8 mouse cellular contexts compared by ENCODE assay signal in the genomic region with DNA sequence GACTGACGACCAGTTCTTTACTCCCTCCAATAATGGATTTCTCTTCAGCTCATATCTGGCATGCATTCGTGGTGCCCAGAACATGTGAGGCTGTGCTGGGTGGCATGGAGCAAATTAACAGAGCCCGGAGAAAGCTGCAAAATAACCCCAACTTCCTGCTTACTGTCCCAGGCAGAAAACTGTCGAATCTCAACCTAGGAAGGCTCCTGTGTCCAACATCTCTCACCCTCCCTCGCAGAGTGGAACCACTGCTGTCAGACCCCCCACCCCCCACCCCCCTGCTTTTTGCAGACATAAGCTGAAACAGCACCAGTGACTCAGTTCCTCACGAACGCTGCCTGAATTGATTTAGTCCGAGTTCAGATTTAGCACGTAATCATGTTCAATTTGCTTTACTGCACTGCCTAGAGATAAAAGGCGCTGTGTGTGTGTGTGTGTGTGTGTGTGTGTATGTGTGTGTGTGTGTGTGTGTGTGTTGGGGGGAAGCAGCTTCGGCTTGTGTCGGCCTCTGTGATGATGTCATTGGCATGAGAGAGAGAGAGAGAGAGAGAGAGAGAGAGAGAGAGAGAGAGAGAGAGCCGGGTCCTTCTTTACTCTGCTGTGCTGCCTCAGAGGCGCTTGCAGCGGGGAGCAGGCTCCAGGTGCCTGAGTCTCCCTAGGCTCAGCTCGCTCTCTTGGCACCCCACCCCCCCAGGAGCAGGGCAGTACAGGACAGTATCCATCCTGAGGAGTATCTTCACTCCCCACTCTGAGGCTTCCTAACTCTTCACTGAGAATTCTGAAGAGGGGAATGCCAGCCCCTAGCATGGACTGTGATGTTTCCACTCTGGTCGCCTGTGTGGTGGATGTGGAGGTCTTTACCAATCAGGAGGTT.
DNase-seq lines count a peak whose midpoint lies in the region; ATAC-seq and TF ChIP-seq lines count a peak whose summit lies in the region.

No protein-coding gene starts in this region.

- H3K4me1 ChIP-seq in heart, adult 2 months (ENCODE audit: control insufficient read depth, insufficient read depth, low read length): peaks cover 5% of the 10 kb centered on the region
- no peaks in the 10 kb centered on the region for H3K4me1 ChIP-seq in intestine, postnatal 0 days (replicated peaks; ENCODE audit: control insufficient read depth, insufficient read depth, low read length)
- 0 out of 2 replicates have a peak, but pooled peaks cover 10% of the 10 kb centered on the region for H3K4me1 ChIP-seq in midbrain, postnatal 0 days (ENCODE audit: insufficient read depth, low read length)

- peaks cover 1% of the 10 kb centered on the region; the same call in 1 of the 2 replicates for H3K36me3 ChIP-seq in heart, adult 2 months (ENCODE audit: control insufficient read depth, insufficient read depth, low read length)
- H3K36me3 ChIP-seq in intestine, postnatal 0 days (ENCODE audit: control insufficient read depth, insufficient read depth): no peaks in the 10 kb centered on the region
- H3K36me3 ChIP-seq in midbrain, postnatal 0 days (ENCODE audit: insufficient read depth, low read length): no peaks in the 10 kb centered on the region

- peaks cover 1% of the 10 kb centered on the region; the same call in 1 of the 2 replicates for H3K79me2 ChIP-seq in heart, adult 2 months (replicated peaks; ENCODE audit: control insufficient read depth, insufficient read depth, low read length)

- no peak for ATAC-seq in intestine, postnatal 0 days
- peak; percentile 86 for ATAC-seq in midbrain, postnatal 0 days (ENCODE audit: low FRiP score)
- no peak for ATAC-seq in inflammation-experienced regulatory T-cells, adult 6 months

- H3K4me3 ChIP-seq in heart, adult 2 months: no peak overlapping the region
- H3K4me3 ChIP-seq in intestine, postnatal 0 days (ENCODE audit: low read depth, low read length): 0 out of 2 replicates have a peak overlapping the region, but pooled peaks have one; percentile 11
- H3K4me3 ChIP-seq in midbrain, postnatal 0 days (ENCODE audit: low read depth, low read length): peak overlapping the region; percentile 41

- TF ChIP-seq CTCF in heart, adult 2 months (IDR thresholded peaks at IDR 0.05): no peak
- no peak for TF ChIP-seq CTCF in intestine, postnatal 0 days (IDR thresholded peaks at IDR 0.05; ENCODE audit: low read depth)
- TF ChIP-seq CTCF in midbrain, postnatal 0 days (IDR thresholded peaks at IDR 0.05): no peak

- no peak for TF ChIP-seq EP300 in heart, adult 2 months (IDR thresholded peaks at IDR 0.05; ENCODE audit: insufficient read depth, low read depth, low read length)

- 26% methylated on average over 14 of the region's 17 CpGs for WGBS in heart, adult 2 months
- WGBS in intestine, postnatal 0 days: 23% methylated on average over 16 of the region's 17 CpGs
- WGBS in midbrain, postnatal 0 days: 9% methylated on average over 14 of the region's 17 CpGs

- H3K9ac ChIP-seq in heart, adult 2 months (ENCODE audit: low read depth, low read length): peak overlapping the region; percentile 22; the same call in 1 of the 2 replicates
- H3K9ac ChIP-seq in intestine, postnatal 0 days (ENCODE audit: low read depth, low read length): no peak overlapping the region
- peak overlapping the region; percentile 45 for H3K9ac ChIP-seq in midbrain, postnatal 0 days (replicated peaks; ENCODE audit: low read length, poor library complexity, severe bottlenecking)

- intact Hi-C loops in heart, adult 2 months (cut with DNase I): no loop called here

- no peak for DNase-seq in heart, adult 2 months
- DNase-seq in heart, adult 18-20 months: no peak
- peak; percentile 82 for DNase-seq in brain, adult 2 months (ENCODE audit: low read depth, low spot score)
- DNase-seq in fibroblast of lung, adult 2 months (ENCODE audit: low read depth): peak; percentile 0
- DNase-seq in midbrain, postnatal 0 days (ENCODE audit: low spot score): peak; percentile 65
- DNase-seq in spleen, postnatal 10 days (ENCODE audit: low spot score in 2 of 2): no peak

- H3K27me3 ChIP-seq in heart, adult 2 months (ENCODE audit: control insufficient read depth, insufficient read depth, low read length): no peaks in the 10 kb centered on the region
- H3K27me3 ChIP-seq in intestine, postnatal 0 days (replicated peaks; ENCODE audit: control insufficient read depth, insufficient read depth, low read length): no peaks in the 10 kb centered on the region
- no peaks in the 10 kb centered on the region for H3K27me3 ChIP-seq in midbrain, postnatal 0 days (ENCODE audit: insufficient read depth, low read length)

- H3K27ac ChIP-seq in heart, adult 2 months: peak overlapping the region; percentile 5
- no peak overlapping the region for H3K27ac ChIP-seq in intestine, postnatal 0 days (ENCODE audit: low read depth, low read length)
- H3K27ac ChIP-seq in midbrain, postnatal 0 days (ENCODE audit: low read depth, low read length): peak overlapping the region; percentile 81

- TF ChIP-seq POLR2A in heart, adult 2 months (IDR thresholded peaks at IDR 0.05; ENCODE audit: insufficient read depth, low read depth, low read length): no peak

- peak overlapping the region; percentile 52 for H3K4me2 ChIP-seq in intestine, postnatal 0 days (replicated peaks; ENCODE audit: low read depth)
- H3K4me2 ChIP-seq in midbrain, postnatal 0 days (ENCODE audit: low read depth, low read length, poor library complexity, severe bottlenecking): peak overlapping the region; percentile 53

- no peaks in the 10 kb centered on the region for H3K9me3 ChIP-seq in intestine, postnatal 0 days (ENCODE audit: control insufficient read depth)
- no peaks in the 10 kb centered on the region for H3K9me3 ChIP-seq in midbrain, postnatal 0 days (ENCODE audit: low read length)

Comparison
In these comparisons a context has a peak if more than half of its experiments do, and no peak if none do; other contexts are left out.
1. DNase-seq: peak in brain, adult 2 months (single experiment), fibroblast of lung, adult 2 months (single experiment) and midbrain, postnatal 0 days (single experiment); none in heart, adult 2 months (0 of 2), heart, adult 18-20 months (0 of 2) and spleen, postnatal 10 days (0 of 2).